Mouse (Mus musculus) embryonic fibroblast, embryonic 13.5 days (primary cell): ENCODE measurements around the gene Cir1.

Experiments used
- CTCF ChIP-seq: IDR thresholded peaks from 2 replicates; pipeline ENCODE4 v1.5.1; 2011; ENCODE audit warnings: mild to moderate bottlenecking, control low read depth, low read length, moderate library complexity, borderline replicate concordance; ENCODE audit not compliant: insufficient read depth
- POLR2A ChIP-seq: IDR thresholded peaks from 2 replicates; pipeline ENCODE4 v1.6.1; 2011; ENCODE audit warnings: low read depth, mild to moderate bottlenecking, control low read depth, low read length, moderate library complexity

GRCm38 (mm10) chr2:73271459-73272161 is 40.9 kb downstream of the Cir1 start, which contains the start of gene Sp9:
- TF ChIP-seq POLR2A (no peak), CTCF (no peak)
